ENCODE assay signal across 24 mouse cellular contexts in genomic region chr2:150861128-150861527, GRCm38 (mm10). TPM values are rescaled to one million over a fixed set of nuclear protein-coding genes. Genes with fewer than 3 reads are reported as not detected.
DNase-seq lines count a peak whose midpoint lies in the region; ATAC-seq and TF ChIP-seq lines count a peak whose summit lies in the region.
"Had no signal": no experiment of that assay in that cellular context is flagged by ENCODE, and none has a peak within 500 bp of the region (broad histone marks: within the 10 kb centered on the region; RNA-seq: fewer than 3 reads in every experiment).

No protein-coding gene starts in this region.

- H3K4me3 ChIP-seq in layer of hippocampus, adult 2 months = no peak overlapping the region
- no peak overlapping the region for H3K4me3 ChIP-seq in intestine, embryonic 16.5 days (ENCODE audit: low read length)
- H3K4me3 ChIP-seq: forebrain, embryonic 12.5 days; kidney, embryonic 15.5 days; liver, embryonic 12.5 days; midbrain, embryonic 12.5 days; neural tube, embryonic 13.5 days had no signal

- ATAC-seq in inflammation-experienced regulatory T-cells, adult 6 months = peak; percentile 49
- ATAC-seq in intestine, embryonic 16.5 days = no peak
- ATAC-seq in megakaryocyte-erythroid progenitor cell, adult 5-6 weeks (replicated peaks; ENCODE audit: low FRiP score, low TSS enrichment, poor library complexity, severe bottlenecking) = no peak
- ATAC-seq: CD4-positive, CD25-positive, alpha-beta regulatory T cell, adult 4 months; intestine, postnatal 0 days; liver, embryonic 12.5 days had no signal

- TF ChIP-seq CTCF in layer of hippocampus, adult 2 months (conservative IDR thresholded peaks at IDR 0.05) = peak; percentile 56

- no peak for DNase-seq in layer of hippocampus, adult 2 months (ENCODE audit: low spot score in 2 of 2)
- DNase-seq in layer of hippocampus, adult 11-12 months (ENCODE audit: low spot score) = no peak
- DNase-seq in 416B (ENCODE audit: low read depth) = peak; percentile 42
- peak; percentile 25 to 35 for DNase-seq in B cell, adult 2 months
- DNase-seq in spleen, postnatal 10 days (ENCODE audit: low spot score in 2 of 2) = no peak
- DNase-seq: adrenal gland, postnatal 36 days; cerebellum, adult 2 months; cerebellum, postnatal 36 days; gastrocnemius, postnatal 10 days; lung, embryonic 14.5 days; lung, postnatal 36 days; right cerebral cortex, postnatal 25 days; thymus, adult 2 months had no signal

- H3K4me2 ChIP-seq in intestine, embryonic 16.5 days (ENCODE audit: low read depth, low read length) = no peak overlapping the region
- H3K4me2 ChIP-seq: forebrain, embryonic 12.5 days; hindbrain, embryonic 14.5 days; kidney, embryonic 15.5 days; liver, embryonic 12.5 days; lung, embryonic 14.5 days; midbrain, embryonic 12.5 days; neural tube, embryonic 13.5 days had no signal

- no peak overlapping the region for H3K27ac ChIP-seq in layer of hippocampus, adult 2 months
- H3K27ac ChIP-seq in intestine, embryonic 16.5 days (ENCODE audit: low read length) = no peak overlapping the region
- H3K27ac ChIP-seq: forebrain, embryonic 12.5 days; hindbrain, embryonic 14.5 days; kidney, embryonic 15.5 days; liver, embryonic 12.5 days; midbrain, embryonic 12.5 days; neural tube, embryonic 13.5 days had no signal

- H3K36me3 ChIP-seq in intestine, embryonic 16.5 days (ENCODE audit: control insufficient read depth, insufficient read depth, low read length) = no peaks in the 10 kb centered on the region
- H3K36me3 ChIP-seq: forebrain, embryonic 12.5 days; kidney, embryonic 15.5 days; liver, embryonic 12.5 days; midbrain, embryonic 12.5 days; neural tube, embryonic 13.5 days had no signal

- H3K9me3 ChIP-seq in intestine, embryonic 16.5 days (ENCODE audit: control insufficient read depth, low read length) = no peaks in the 10 kb centered on the region
- H3K9me3 ChIP-seq: forebrain, embryonic 12.5 days; kidney, embryonic 15.5 days; liver, embryonic 12.5 days; midbrain, embryonic 12.5 days had no signal

- WGBS in intestine, embryonic 16.5 days = 85% methylated on average over 2 of the region's 2 CpGs

- no peak overlapping the region for H3K9ac ChIP-seq in intestine, embryonic 16.5 days (ENCODE audit: low read depth, low read length)
- H3K9ac ChIP-seq: forebrain, embryonic 12.5 days; hindbrain, embryonic 14.5 days; kidney, embryonic 15.5 days; liver, embryonic 12.5 days; lung, embryonic 14.5 days; midbrain, embryonic 12.5 days; neural tube, embryonic 13.5 days had no signal

- 0 out of 2 replicates have a peak, but pooled peaks cover 7% of the 10 kb centered on the region for H3K4me1 ChIP-seq in intestine, embryonic 16.5 days (ENCODE audit: control insufficient read depth, insufficient read depth, low read length)
- H3K4me1 ChIP-seq: forebrain, embryonic 12.5 days; midbrain, embryonic 12.5 days; neural tube, embryonic 13.5 days had no signal

- no peaks in the 10 kb centered on the region for H3K27me3 ChIP-seq in intestine, embryonic 16.5 days (replicated peaks; ENCODE audit: control insufficient read depth, insufficient read depth, low read length)
- H3K27me3 ChIP-seq: forebrain, embryonic 12.5 days; kidney, embryonic 15.5 days; liver, embryonic 12.5 days; midbrain, embryonic 12.5 days; neural tube, embryonic 13.5 days had no signal

RNA-seq across cellular contexts. Expression of gene Abhd12, which starts 43.4 kb away (rescaled TPM):
- 100 to 1,000 TPM; 314 to 317 TPM for total RNA-seq in layer of hippocampus, adult 2 months (2021)
- 10 to 100 TPM in 2 of 3 experiments, 1 to 10 TPM in 1; 8.9 to 20.2 (median 18.5) TPM for polyA plus RNA-seq in inflammation-experienced regulatory T-cells, adult 6 months (2017; shearing (Covaris generic))
- polyA plus RNA-seq in intestine, embryonic 16.5 days (2015; fragmentation: Nextera tagmentation; extraction: Ambion mirVana) = 49.7 and 52.1 TPM in 2 replicates
- 9.5 and 13.2 TPM in 2 replicates for total RNA-seq in megakaryocyte-erythroid progenitor cell, adult 5-6 weeks (2014; fragmentation: Nextera tagmentation)
- 21.8 and 45.1 TPM in 2 replicates for total RNA-seq in megakaryocyte-erythroid progenitor cell, adult 5-6 weeks (2017)

RNA-seq across cellular contexts. Expression of gene Gins1, which starts 44.1 kb away (rescaled TPM):
- total RNA-seq in layer of hippocampus, adult 2 months (2021) = 1 to 10 TPM; 1.0 to 2.0 TPM
- polyA plus RNA-seq in inflammation-experienced regulatory T-cells, adult 6 months (2017; shearing (Covaris generic)) = 10 to 100 TPM in 1 of 3 experiments, 1 to 10 TPM in 2; 4.6 to 21.8 (median 7.5) TPM
- polyA plus RNA-seq in intestine, embryonic 16.5 days (2015; fragmentation: Nextera tagmentation; extraction: Ambion mirVana) = 20.4 and 26.4 TPM in 2 replicates
- total RNA-seq in megakaryocyte-erythroid progenitor cell, adult 5-6 weeks (2014; fragmentation: Nextera tagmentation) = 41.8 and 68.1 TPM in 2 replicates
- total RNA-seq in megakaryocyte-erythroid progenitor cell, adult 5-6 weeks (2017) = 87.4 and 115 TPM in 2 replicates

Comparison
In these comparisons a context has a peak if more than half of its experiments do, and no peak if none do; other contexts are left out.
1. DNase-seq: peak in 416B (single experiment) and B cell, adult 2 months (2 of 2); none in layer of hippocampus, adult 2 months (0 of 2), layer of hippocampus, adult 11-12 months (single experiment) and spleen, postnatal 10 days (0 of 2).
2. RNA of gene Abhd12, which starts 43.4 kb away (total RNA-seq): 314 to 317 TPM in layer of hippocampus, adult 2 months; 9.5 to 45.1 TPM in megakaryocyte-erythroid progenitor cell, adult 5-6 weeks; every median in the first group is over 4 times any median in the second.
3. RNA of gene Gins1, which starts 44.1 kb away (total RNA-seq): 41.8 to 115 TPM in megakaryocyte-erythroid progenitor cell, adult 5-6 weeks; 1.0 to 2.0 TPM in layer of hippocampus, adult 2 months; every median in the first group is over 10 times any median in the second.